Mouse (Mus musculus): ENCODE results near the gene Cpvl. TPM values are rescaled to one million over a fixed set of nuclear protein-coding genes. Genes with fewer than 3 reads are reported as not detected.

The Cpvl gene
- polyA plus RNA-seq, 1 experiment from 2014 or later = not detected

DNA sequence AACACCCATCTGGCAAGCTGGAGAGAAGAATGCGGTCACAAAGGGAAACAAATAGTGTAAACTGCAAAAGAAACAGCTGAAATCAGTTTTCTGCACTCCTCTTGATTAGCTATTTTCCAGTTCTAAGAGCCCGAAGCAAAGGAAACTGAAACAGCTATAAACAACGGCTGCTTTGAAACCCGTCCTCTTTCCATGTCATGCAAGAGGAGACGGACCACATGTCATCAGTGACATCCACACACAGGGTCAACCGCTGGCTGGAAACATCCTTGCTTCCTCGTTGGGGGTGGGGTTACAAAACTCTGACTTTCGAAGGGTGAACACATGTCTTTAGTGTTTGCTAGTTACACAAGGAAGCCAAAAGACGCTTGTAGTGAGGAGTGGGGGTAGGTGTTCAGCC lies 27.6 kb downstream of the Cpvl start:
- Histone ChIP-seq H3K27ac (peak overlapping the region; percentile 30; the same call in 1 of the 2 replicates), H3K9me3 (no peaks in the 10 kb centered on the region), H3K4me2 (no peak overlapping the region), H3K27me3 (0 out of 2 replicates have a peak, but pooled peaks cover 5% of the 10 kb centered on the region), H3K4me1 (replicated peaks) (peaks cover 14% of the 10 kb centered on the region), H3K9ac (no peak overlapping the region), H3K4me3 (no peak overlapping the region), H3K36me3 (no peaks in the 10 kb centered on the region)
- WGBS = 65% methylated on average over 9 of the region's 9 CpGs
- ATAC-seq (ENCODE audit: low FRiP score) = no peak

DNA sequence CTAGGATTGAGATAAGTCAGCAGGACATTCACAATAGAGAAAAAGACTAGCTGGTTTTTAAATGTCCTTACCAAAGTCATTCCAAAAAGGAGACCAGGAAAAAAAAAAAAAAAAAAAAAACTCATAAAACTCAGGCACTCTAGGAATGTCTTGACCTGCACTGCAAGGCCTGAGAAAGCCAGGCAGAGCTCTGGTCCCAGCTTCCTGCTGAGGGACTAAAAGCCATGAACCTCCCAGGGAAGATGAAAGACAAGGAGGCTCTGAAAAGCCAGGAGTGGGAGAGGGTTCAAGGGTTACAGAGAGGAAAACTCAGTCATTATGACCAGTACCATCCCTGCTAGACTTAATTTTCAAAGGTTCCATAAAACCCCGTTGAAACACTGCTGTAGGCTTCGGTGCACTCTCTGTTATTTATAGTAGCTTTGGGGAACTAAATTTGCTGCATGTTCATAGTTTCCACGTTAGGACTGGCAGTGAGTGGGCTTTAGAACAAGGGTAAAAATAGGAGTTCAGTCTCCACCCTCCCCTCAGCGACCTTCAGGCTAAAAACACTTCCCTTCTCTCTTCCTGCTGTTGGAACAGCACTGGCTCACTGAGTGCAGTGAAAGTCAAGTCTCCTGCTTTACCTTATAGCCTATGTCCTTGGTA lies 30.0 kb downstream of the Cpvl start:
- 44% methylated on average over 4 of the region's 4 CpGs for WGBS
- Histone ChIP-seq H3K27me3 (0 out of 2 replicates have a peak, but pooled peaks cover 5% of the 10 kb centered on the region), H3K4me3 (no peak overlapping the region), H3K9me3 (no peaks in the 10 kb centered on the region), H3K9ac (no peak overlapping the region), H3K4me2 (no peak overlapping the region), H3K36me3 (no peaks in the 10 kb centered on the region), H3K4me1 (replicated peaks) (peaks cover 14% of the 10 kb centered on the region), H3K27ac (no peak overlapping the region)
- ATAC-seq (ENCODE audit: low FRiP score) = no peak

DNA sequence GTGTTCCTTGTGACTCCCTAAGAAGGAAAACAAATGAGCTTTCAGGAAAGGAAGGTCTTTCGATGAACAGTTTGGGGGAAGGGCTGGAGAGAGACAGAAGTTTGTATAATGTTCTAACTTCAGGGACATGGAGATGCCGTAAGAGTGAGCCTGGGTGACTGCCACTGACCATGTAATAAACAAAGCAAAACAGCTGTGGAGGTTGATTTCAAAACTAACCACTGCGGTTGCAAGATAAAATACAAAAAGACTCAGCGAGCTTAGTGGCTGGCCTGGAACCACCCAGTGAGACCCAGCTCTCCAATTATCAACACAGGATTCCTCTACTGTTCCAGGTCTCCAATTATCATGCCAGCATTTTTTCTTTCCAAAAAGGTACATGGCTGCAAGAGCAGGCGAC lies 33.6 kb downstream of the Cpvl start:
- H3K27ac ChIP-seq = no peak overlapping the region
- no peak overlapping the region for H3K9ac ChIP-seq
- H3K4me1 ChIP-seq (replicated peaks) = peaks cover 9% of the 10 kb centered on the region
- no peak overlapping the region for H3K4me2 ChIP-seq
- no peaks in the 10 kb centered on the region for H3K36me3 ChIP-seq
- 91% methylated on average over 5 of the region's 5 CpGs for WGBS
- H3K4me3 ChIP-seq = no peak overlapping the region
- H3K9me3 ChIP-seq = no peaks in the 10 kb centered on the region
- H3K27me3 ChIP-seq = 0 out of 2 replicates have a peak, but pooled peaks cover 5% of the 10 kb centered on the region
- ATAC-seq (ENCODE audit: low FRiP score) = no peak

DNA sequence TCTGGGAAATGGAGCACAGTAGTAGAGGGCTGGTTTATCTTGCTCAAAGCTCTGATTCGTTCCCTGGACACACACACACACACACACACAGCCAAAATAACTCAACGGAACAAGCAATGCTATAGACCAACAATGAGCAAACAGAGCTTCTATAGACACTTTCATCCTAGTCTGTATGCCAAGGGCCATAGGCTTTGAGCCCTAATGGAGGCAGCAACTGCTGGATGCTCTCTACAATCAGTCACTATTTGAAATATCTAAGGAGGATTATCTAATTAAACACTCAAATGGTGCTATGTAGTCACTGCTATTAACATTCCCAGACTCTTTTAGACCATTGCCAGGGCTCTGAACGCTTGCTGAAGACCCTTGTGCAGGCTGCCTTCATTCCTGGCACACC lies 34.1 kb downstream of the Cpvl start:
- Histone ChIP-seq H3K4me3 (no peak overlapping the region), H3K4me1 (replicated peaks) (peaks cover 9% of the 10 kb centered on the region; the same call in 1 of the 2 replicates), H3K9me3 (no peaks in the 10 kb centered on the region), H3K4me2 (no peak overlapping the region), H3K27ac (no peak overlapping the region), H3K36me3 (no peaks in the 10 kb centered on the region), H3K9ac (no peak overlapping the region), H3K27me3 (0 out of 2 replicates have a peak, but pooled peaks cover 5% of the 10 kb centered on the region)
- WGBS = 79% methylated on average over 3 of the region's 3 CpGs
- ATAC-seq (ENCODE audit: low FRiP score) = no peak

DNA sequence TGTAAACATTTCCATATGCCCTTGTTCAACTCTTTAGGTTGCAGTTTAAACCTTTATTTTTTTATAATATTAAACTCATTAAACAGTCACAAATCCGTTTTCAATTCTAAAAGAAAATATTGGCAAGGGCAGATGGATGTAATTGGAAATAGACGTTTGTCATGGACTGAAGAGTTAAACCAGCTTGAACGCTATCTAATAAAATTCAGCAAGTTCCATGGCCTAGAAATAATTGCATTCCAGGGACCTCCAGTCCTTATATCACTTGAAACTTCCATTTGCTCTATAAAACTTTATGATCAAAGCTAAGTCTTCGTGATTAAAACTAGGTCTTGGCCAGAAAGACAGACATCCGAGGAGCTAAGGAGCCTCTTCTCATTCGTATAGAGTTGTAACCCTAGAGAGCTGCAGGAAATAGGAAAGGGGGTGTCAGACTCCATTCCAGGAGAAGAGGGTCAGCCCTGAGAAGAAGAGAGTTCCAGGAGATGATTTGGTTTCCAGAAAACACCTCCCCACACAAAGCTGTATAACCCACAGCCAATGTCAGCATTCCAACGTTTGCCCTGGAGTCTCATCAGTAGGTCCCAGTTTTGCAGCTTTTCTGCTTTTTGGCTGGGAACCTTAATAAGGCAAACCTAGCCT lies 36.2 kb downstream of the Cpvl start:
- Histone ChIP-seq H3K9me3 (no peaks in the 10 kb centered on the region), H3K9ac (no peak overlapping the region), H3K27ac (no peak overlapping the region), H3K4me3 (no peak overlapping the region), H3K36me3 (no peaks in the 10 kb centered on the region), H3K4me1 (replicated peaks) (peaks cover 16% of the 10 kb centered on the region), H3K27me3 (0 out of 2 replicates have a peak, but pooled peaks cover 5% of the 10 kb centered on the region), H3K4me2 (no peak overlapping the region)
- 85% methylated on average over 7 of the region's 7 CpGs for WGBS
- no peak for ATAC-seq (ENCODE audit: low FRiP score)

DNA sequence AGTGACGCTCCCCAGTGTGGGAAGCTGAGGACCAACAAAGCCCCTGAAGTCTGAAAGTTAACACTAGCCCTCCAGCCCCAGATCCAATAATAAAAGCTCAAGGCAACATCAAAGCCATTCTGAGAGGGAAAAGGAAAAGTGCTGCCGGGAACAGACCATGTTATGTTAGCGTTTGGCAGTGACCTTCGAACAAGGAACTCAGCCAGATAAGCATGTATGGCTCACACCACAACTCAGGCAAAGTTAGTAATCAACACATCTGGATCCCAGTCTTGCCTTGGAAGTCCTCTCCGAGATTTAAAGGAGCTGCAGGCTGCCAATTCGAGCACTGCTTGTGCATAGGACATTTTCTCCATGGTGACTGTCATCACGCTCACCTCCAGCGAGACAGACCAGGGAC lies 38.7 kb downstream of the Cpvl start:
- no peaks in the 10 kb centered on the region for H3K27me3 ChIP-seq
- H3K4me2 ChIP-seq = no peak overlapping the region
- no peaks in the 10 kb centered on the region for H3K36me3 ChIP-seq
- no peak for ATAC-seq (ENCODE audit: low FRiP score)
- 50% methylated on average over 8 of the region's 8 CpGs for WGBS
- H3K4me3 ChIP-seq = no peak overlapping the region
- H3K4me1 ChIP-seq (replicated peaks) = peaks cover 16% of the 10 kb centered on the region
- H3K27ac ChIP-seq = peak overlapping the region; percentile 20; the same call in 1 of the 2 replicates
- H3K9ac ChIP-seq = no peak overlapping the region
- H3K9me3 ChIP-seq = no peaks in the 10 kb centered on the region

DNA sequence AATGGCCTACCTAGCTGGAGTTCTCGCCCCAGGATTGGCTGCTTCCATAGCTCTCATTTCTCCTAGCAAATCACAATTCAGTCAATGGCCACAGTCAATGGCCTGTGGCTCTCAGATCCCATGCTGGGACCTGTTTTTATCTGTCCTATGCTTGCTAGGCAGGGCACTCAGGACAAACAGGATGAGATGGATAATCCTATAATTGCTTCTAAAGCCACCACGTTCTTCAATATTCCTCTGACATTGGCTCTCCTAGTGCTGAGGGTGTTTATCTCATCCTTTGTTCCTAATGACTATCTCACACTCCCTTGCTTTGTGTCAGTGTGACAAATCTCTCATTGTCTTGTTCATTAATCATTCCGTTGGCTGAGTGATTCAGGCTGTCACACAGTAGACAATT lies 39.5 kb downstream of the Cpvl start:
- peaks cover 16% of the 10 kb centered on the region for H3K4me1 ChIP-seq (replicated peaks)
- WGBS = 18% methylated on average over 3 of the region's 3 CpGs
- no peaks in the 10 kb centered on the region for H3K27me3 ChIP-seq
- H3K4me3 ChIP-seq = no peak overlapping the region
- no peak overlapping the region for H3K4me2 ChIP-seq
- H3K27ac ChIP-seq = peak overlapping the region; percentile 69
- no peak overlapping the region for H3K9ac ChIP-seq
- H3K36me3 ChIP-seq = no peaks in the 10 kb centered on the region
- H3K9me3 ChIP-seq = no peaks in the 10 kb centered on the region
- ATAC-seq (ENCODE audit: low FRiP score) = peak; percentile 83

DNA sequence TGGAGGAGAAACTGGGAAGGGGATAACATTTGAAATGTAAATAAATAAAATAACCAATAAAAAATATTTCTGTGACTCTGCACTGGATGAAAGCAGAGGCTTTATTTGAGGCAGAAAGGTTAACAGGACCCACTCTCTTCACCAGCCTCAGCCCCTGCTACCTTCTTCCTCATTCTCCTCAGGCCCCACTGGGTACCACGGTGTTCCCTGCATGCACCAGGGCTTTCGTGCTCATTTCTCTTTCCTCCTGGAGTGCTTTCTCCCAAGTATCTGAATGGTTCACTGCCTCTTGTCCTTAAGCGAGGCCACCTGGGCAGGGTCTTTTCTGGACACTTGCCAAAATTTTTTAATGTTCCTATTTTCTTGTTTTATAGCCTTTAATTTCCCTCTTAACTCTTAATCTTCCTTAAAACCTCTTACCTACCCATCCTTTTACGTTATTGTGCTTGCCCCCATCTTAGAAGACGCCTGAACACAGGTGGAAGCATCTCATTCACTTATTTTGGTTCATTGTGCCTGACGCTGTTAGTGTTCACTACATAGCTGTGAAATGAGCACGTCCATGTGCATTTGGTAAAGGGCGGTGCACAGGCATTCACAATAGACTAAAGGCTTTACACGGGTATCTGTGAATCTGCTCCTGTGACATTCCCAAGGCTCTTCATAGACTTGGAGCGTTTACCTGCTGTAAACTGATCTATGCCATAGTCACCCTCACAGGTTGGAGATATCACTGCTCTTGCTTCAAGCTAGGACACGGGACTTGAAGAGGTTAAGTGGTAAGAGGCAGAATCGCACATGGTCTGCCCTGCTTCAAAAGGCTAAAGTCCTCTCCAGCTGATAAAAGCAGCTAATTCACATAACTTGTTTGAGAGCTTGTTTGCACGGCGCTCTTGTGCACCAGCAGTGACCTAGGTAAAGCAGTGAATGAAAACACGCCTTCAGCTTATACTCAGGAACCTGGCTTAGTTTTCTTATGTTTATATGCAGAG lies 41.0 kb downstream of the Cpvl start:
- H3K27ac ChIP-seq = no peak overlapping the region
- no peaks in the 10 kb centered on the region for H3K36me3 ChIP-seq
- H3K4me2 ChIP-seq = no peak overlapping the region
- no peak for ATAC-seq (ENCODE audit: low FRiP score)
- no peaks in the 10 kb centered on the region for H3K9me3 ChIP-seq
- no peak overlapping the region for H3K4me3 ChIP-seq
- no peaks in the 10 kb centered on the region for H3K27me3 ChIP-seq
- H3K4me1 ChIP-seq (replicated peaks) = peaks cover 16% of the 10 kb centered on the region
- H3K9ac ChIP-seq = no peak overlapping the region
- WGBS = 76% methylated on average over 15 of the region's 15 CpGs

DNA sequence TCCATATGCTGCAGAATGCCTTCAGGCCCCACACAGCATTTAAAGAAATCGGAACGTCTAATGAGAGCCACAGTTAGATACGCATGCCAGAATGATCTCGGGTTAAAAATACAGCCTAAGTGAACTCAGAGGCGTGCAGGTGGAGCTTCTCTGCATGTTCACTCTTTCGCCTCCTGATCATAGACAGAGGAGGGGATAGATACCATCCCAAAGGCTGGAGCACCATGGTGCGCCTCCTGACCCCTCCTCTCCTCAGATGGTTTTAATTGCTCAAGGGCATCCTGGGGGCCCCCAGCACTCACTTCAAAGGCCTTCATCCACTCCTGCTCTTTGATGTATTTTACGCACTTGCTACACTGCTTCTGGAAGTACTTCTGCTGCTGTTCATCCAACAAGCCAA lies 46.9 kb downstream of the Cpvl start:
- Histone ChIP-seq H3K27ac (no peak overlapping the region), H3K9me3 (no peaks in the 10 kb centered on the region), H3K27me3 (no peaks in the 10 kb centered on the region), H3K4me1 (replicated peaks) (peaks cover 5% of the 10 kb centered on the region), H3K36me3 (no peaks in the 10 kb centered on the region), H3K4me3 (no peak overlapping the region), H3K9ac (no peak overlapping the region), H3K4me2 (no peak overlapping the region)
- 64% methylated on average over 8 of the region's 8 CpGs for WGBS
- ATAC-seq (ENCODE audit: low FRiP score) = no peak

DNA sequence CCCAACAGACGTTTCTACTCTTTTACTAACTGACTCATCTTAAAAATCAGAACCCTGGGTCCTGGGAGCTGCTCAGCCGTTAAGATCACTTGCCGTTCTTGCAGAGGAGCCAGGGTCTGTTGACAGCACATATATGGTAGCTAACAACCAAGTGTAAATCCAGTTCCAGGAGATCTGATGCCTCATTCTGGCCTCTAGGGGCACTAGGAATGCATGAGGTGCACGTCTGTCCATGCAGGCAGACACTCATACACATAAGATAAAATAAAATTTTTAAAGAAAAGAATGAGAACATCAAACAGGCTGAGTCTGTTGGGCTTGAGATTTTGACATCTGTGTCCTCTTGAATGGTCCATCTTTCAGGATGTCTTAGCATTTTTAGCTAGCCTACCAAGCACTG lies 48.6 kb downstream of the Cpvl start:
- Histone ChIP-seq H3K9me3 (no peaks in the 10 kb centered on the region), H3K4me1 (replicated peaks) (peaks cover 5% of the 10 kb centered on the region), H3K9ac (no peak overlapping the region), H3K4me2 (no peak overlapping the region), H3K36me3 (no peaks in the 10 kb centered on the region), H3K27ac (no peak overlapping the region), H3K4me3 (no peak overlapping the region), H3K27me3 (no peaks in the 10 kb centered on the region)
- WGBS = 77% methylated on average over 4 of the region's 4 CpGs
- ATAC-seq (ENCODE audit: low FRiP score) = no peak

DNA sequence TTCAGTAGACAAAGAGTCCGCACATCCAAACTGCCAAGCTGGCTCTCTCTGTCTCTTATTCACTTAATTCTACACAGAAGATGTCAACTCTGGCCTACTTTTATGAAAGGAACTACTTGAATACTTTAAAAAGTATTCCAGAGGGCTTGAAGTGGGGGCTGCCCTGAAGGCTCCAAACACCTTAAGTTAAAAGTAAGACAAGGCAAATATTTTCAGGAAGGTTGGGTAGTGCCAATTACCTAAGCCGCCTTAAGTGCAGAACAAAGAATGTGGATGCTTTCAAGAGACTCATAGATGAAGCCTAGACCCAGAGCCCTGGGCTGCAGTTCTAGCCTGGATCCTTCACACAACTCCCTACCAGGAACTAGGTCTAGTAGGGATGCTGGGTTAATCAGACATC lies 52.3 kb downstream of the Cpvl start:
- Histone ChIP-seq H3K27ac (no peak overlapping the region), H3K9ac (no peak overlapping the region), H3K9me3 (no peaks in the 10 kb centered on the region), H3K4me3 (no peak overlapping the region), H3K36me3 (no peaks in the 10 kb centered on the region), H3K4me2 (no peak overlapping the region), H3K27me3 (no peaks in the 10 kb centered on the region), H3K4me1 (replicated peaks) (no peaks in the 10 kb centered on the region)
- 91% methylated on average over 2 of the region's 2 CpGs for WGBS
- ATAC-seq (ENCODE audit: low FRiP score) = no peak

DNA sequence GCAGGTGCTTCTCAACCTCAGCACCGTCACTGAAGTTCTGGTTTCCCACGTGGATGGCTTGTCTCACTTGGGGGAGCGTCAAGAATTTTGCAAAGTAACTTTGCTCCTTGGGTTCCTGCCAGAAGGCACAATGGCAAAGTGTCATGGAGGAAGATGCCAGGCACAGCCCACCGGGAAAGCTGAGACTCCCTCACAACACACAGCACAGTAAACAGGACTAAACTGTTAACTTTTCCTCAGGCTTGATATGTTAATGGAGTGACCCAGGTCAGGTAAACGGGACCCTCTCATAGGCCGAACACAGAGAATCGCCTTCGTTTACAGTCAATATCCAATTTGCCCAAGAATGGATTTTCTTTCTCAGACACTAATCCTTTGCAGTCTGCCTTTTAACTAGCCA lies 53.3 kb downstream of the Cpvl start:
- H3K27ac ChIP-seq = no peak overlapping the region
- H3K9ac ChIP-seq = no peak overlapping the region
- no peaks in the 10 kb centered on the region for H3K27me3 ChIP-seq
- H3K4me2 ChIP-seq = no peak overlapping the region
- no peaks in the 10 kb centered on the region for H3K9me3 ChIP-seq
- no peaks in the 10 kb centered on the region for H3K4me1 ChIP-seq (replicated peaks)
- H3K36me3 ChIP-seq = no peaks in the 10 kb centered on the region
- 52% methylated on average over 8 of the region's 8 CpGs for WGBS
- H3K4me3 ChIP-seq = no peak overlapping the region
- no peak for ATAC-seq (ENCODE audit: low FRiP score)
